Mouse (Mus musculus): ENCODE results near the gene Osbpl10.

DNA sequence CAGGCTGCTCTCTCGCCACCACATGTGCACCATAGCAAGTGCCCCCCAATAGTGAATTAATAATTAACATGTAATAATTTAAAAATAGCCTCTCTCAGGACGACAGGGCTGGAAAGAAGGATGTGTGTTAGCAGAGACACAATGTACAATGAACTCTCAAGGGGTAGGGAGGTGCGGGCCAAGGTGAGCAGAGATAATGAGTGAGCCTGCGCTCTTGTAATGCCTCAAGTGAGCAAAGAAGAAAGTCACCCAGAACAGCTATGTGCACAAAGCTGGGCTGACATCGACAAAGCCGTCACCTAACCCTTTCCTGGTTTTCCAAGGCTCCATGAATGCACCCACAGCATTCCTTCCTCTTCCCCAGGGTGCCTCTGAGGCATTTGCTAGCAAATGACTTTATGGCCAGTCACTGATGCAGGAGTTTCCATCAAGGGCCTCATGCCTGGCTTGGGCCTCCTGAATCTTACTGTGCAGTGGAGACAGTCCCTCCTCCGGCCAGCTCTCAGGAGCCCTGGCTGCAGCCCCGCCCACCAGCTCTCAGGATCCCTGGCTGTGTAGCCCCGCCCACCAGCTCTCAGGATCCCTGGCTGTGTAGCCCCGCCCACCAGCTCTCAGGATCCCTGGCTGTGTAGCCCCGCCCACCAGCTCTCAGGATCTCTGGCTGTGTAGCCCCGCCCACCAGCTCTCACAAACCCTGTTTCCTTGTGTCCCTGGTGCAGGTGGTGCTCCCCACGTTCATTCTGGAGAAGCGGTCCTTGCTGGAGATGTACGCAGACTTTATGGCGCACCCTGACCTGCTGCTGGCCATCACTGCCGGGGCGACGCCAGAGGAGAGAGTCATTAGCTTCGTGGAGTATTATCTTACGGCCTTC is 237.7 kb downstream of the Osbpl10 start:
- TF ChIP-seq CTCF (IDR thresholded peaks at IDR 0.05; ENCODE audit: low read depth) (no peak), EP300 (IDR thresholded peaks at IDR 0.05; ENCODE audit: low read depth) (no peak)

Data from liver, postnatal 0 days (tissue).